Comparison of ENCODE assay signal across 10 mouse cellular contexts in genomic region chr1:45924516-45924915, GRCm38 (mm10). TPM values are rescaled to one million over a fixed set of nuclear protein-coding genes. Genes with fewer than 3 reads are reported as not detected.
DNase-seq lines count a peak whose midpoint lies in the region; ATAC-seq and TF ChIP-seq lines count a peak whose summit lies in the region.
"Had no signal": no experiment of that assay in that cellular context is flagged by ENCODE, and none has a peak within 500 bp of the region (broad histone marks: within the 10 kb centered on the region; RNA-seq: fewer than 3 reads in every experiment).

No protein-coding gene starts in this region.

- peak overlapping the region; percentile 94 for H3K4me2 ChIP-seq in embryonic facial prominence, embryonic 13.5 days
- H3K4me2 ChIP-seq in intestine, embryonic 14.5 days (ENCODE audit: low read length), result peak overlapping the region; percentile 94
- peak overlapping the region; percentile 72 for H3K4me2 ChIP-seq in midbrain, embryonic 14.5 days (ENCODE audit: low read length)

- no peaks in the 10 kb centered on the region for H3K9me3 ChIP-seq in embryonic facial prominence, embryonic 13.5 days
- no peaks in the 10 kb centered on the region for H3K9me3 ChIP-seq in embryonic facial prominence, embryonic 10.5 days
- H3K9me3 ChIP-seq in intestine, embryonic 14.5 days (ENCODE audit: control insufficient read depth, low read length), result no peaks in the 10 kb centered on the region
- no peaks in the 10 kb centered on the region for H3K9me3 ChIP-seq in midbrain, embryonic 14.5 days (ENCODE audit: control insufficient read depth, low read length)

- peak overlapping the region; percentile 70; the same call in 1 of the 2 replicates for H3K4me3 ChIP-seq in embryonic facial prominence, embryonic 13.5 days
- no peak overlapping the region; the same call in 1 of the 2 replicates for H3K4me3 ChIP-seq in embryonic facial prominence, embryonic 10.5 days
- peak overlapping the region; percentile 63 for H3K4me3 ChIP-seq in layer of hippocampus, adult 2 months
- peak overlapping the region; percentile 76 for H3K4me3 ChIP-seq in intestine, embryonic 14.5 days (ENCODE audit: low read depth, low read length)
- peak overlapping the region; percentile 54 for H3K4me3 ChIP-seq in midbrain, embryonic 14.5 days (replicated peaks; ENCODE audit: low read depth, low read length)

- no peak for TF ChIP-seq CTCF in layer of hippocampus, adult 2 months (conservative IDR thresholded peaks at IDR 0.05)

- H3K36me3 ChIP-seq in embryonic facial prominence, embryonic 13.5 days, result no peaks in the 10 kb centered on the region
- H3K36me3 ChIP-seq in embryonic facial prominence, embryonic 10.5 days (replicated peaks), result no peaks in the 10 kb centered on the region
- H3K36me3 ChIP-seq in intestine, embryonic 14.5 days (ENCODE audit: control insufficient read depth, insufficient read depth, low read length), result no peaks in the 10 kb centered on the region
- H3K36me3 ChIP-seq in midbrain, embryonic 14.5 days (ENCODE audit: control insufficient read depth, insufficient read depth, low read length), result no peaks in the 10 kb centered on the region

- peaks cover 5% of the 10 kb centered on the region for H3K4me1 ChIP-seq in embryonic facial prominence, embryonic 13.5 days
- peaks cover 9% of the 10 kb centered on the region for H3K4me1 ChIP-seq in embryonic facial prominence, embryonic 10.5 days
- 0 out of 2 replicates have a peak, but pooled peaks cover 8% of the 10 kb centered on the region for H3K4me1 ChIP-seq in intestine, embryonic 14.5 days (replicated peaks; ENCODE audit: control insufficient read depth, insufficient read depth, low read length)
- peaks cover 3% of the 10 kb centered on the region; the same call in 1 of the 2 replicates for H3K4me1 ChIP-seq in midbrain, embryonic 14.5 days (ENCODE audit: control insufficient read depth, insufficient read depth, low read length)

- no peak for DNase-seq in embryonic facial prominence, embryonic 10.5 days (ENCODE audit: low spot score)
- DNase-seq in layer of hippocampus, adult 2 months (ENCODE audit: low spot score in 2 of 2), result no peak
- DNase-seq in layer of hippocampus, postnatal 25 days (ENCODE audit: extremely low spot score in 1 of 2, low spot score in 1 of 2), result no peak
- DNase-seq in intestine, embryonic 14.5 days (ENCODE audit: low spot score), result no peak
- no peak for DNase-seq in midbrain, embryonic 14.5 days
- DNase-seq in adrenal gland, postnatal 4 days (ENCODE audit: low spot score in 2 of 2), result no peak
- DNase-seq in urinary bladder, postnatal 14 days (ENCODE audit: low spot score), result no peak

- no peak overlapping the region for H3K9ac ChIP-seq in embryonic facial prominence, embryonic 13.5 days
- peak overlapping the region; percentile 42; the same call in 1 of the 2 replicates for H3K9ac ChIP-seq in intestine, embryonic 14.5 days (ENCODE audit: low read length)
- H3K9ac ChIP-seq in midbrain, embryonic 14.5 days (replicated peaks; ENCODE audit: low read length), result no peak overlapping the region

- H3K27me3 ChIP-seq in embryonic facial prominence, embryonic 13.5 days, result peaks cover 21% of the 10 kb centered on the region
- H3K27me3 ChIP-seq in embryonic facial prominence, embryonic 10.5 days (replicated peaks; ENCODE audit: low read depth, poor library complexity, severe bottlenecking), result peaks cover 44% of the 10 kb centered on the region
- peaks cover 10% of the 10 kb centered on the region; the same call in 1 of the 2 replicates for H3K27me3 ChIP-seq in intestine, embryonic 14.5 days (replicated peaks; ENCODE audit: control insufficient read depth, insufficient read depth, low read length)
- H3K27me3 ChIP-seq in midbrain, embryonic 14.5 days (ENCODE audit: control insufficient read depth, insufficient read depth, low read length), result peaks cover 10% of the 10 kb centered on the region; the same call in 1 of the 2 replicates

- H3K27ac ChIP-seq in embryonic facial prominence, embryonic 13.5 days, result no peak overlapping the region
- no peak overlapping the region for H3K27ac ChIP-seq in embryonic facial prominence, embryonic 10.5 days (replicated peaks)
- H3K27ac ChIP-seq in layer of hippocampus, adult 2 months, result peak overlapping the region; percentile 86
- H3K27ac ChIP-seq in intestine, embryonic 14.5 days (ENCODE audit: low read depth), result no peak overlapping the region
- H3K27ac ChIP-seq in midbrain, embryonic 14.5 days (replicated peaks; ENCODE audit: low read depth, low read length), result no peak overlapping the region

- no peak for ATAC-seq in embryonic facial prominence, embryonic 13.5 days (ENCODE audit: insufficient number of reproducible peaks, insufficient read depth, low FRiP score, low TSS enrichment, low read depth)
- ATAC-seq in intestine, embryonic 14.5 days (replicated peaks; ENCODE audit: low FRiP score, low TSS enrichment, low read depth), result no peak
- no peak for ATAC-seq in midbrain, embryonic 14.5 days (ENCODE audit: low FRiP score, low TSS enrichment)
- ATAC-seq: inflammation-experienced regulatory T-cells, adult 6 months had no signal

- 69% methylated on average over 7 of the region's 7 CpGs for WGBS in embryonic facial prominence, embryonic 13.5 days
- WGBS in embryonic facial prominence, embryonic 10.5 days, result 70% methylated on average over 7 of the region's 7 CpGs
- 36% methylated on average over 7 of the region's 7 CpGs for WGBS in intestine, embryonic 14.5 days
- WGBS in midbrain, embryonic 14.5 days, result 74% methylated on average over 7 of the region's 7 CpGs

RNA-seq across cellular contexts. Expression of gene Slc40a1, which starts 1.8 kb away (rescaled TPM):
- 14.3 and 18.8 TPM in 2 replicates for polyA plus RNA-seq in embryonic facial prominence, embryonic 13.5 days (2015; fragmentation: Nextera tagmentation; extraction: Ambion mirVana)
- 8.2 and 8.7 TPM in 2 replicates for polyA plus RNA-seq in embryonic facial prominence, embryonic 10.5 days (2016; fragmentation: Nextera tagmentation; extraction: Ambion mirVana)
- 10 to 100 TPM in 1 of 2 experiments, 1 to 10 TPM in 1; 8.4 to 10.6 TPM for total RNA-seq in layer of hippocampus, adult 2 months (2021)
- 10 to 100 TPM; 10.3 to 12.1 TPM for total RNA-seq in layer of hippocampus, postnatal 25 days (2021)
- polyA plus RNA-seq in intestine, embryonic 14.5 days (2014; fragmentation: Nextera tagmentation; extraction: Ambion mirVana), result 109 and 120 TPM in 2 replicates
- polyA plus RNA-seq in midbrain, embryonic 14.5 days (2014; fragmentation: Nextera tagmentation; extraction: Ambion mirVana), result 20.8 and 37.1 TPM in 2 replicates
- total RNA-seq in adrenal gland, postnatal 4 days (2021), result 10 to 100 TPM; 39.3 to 53.1 TPM

RNA-seq across cellular contexts. Expression of gene Gm5269, which starts 34.4 kb away (rescaled TPM):
- polyA plus RNA-seq in embryonic facial prominence, embryonic 13.5 days (2015; fragmentation: Nextera tagmentation; extraction: Ambion mirVana), result not detected in 2 replicates
- polyA plus RNA-seq in embryonic facial prominence, embryonic 10.5 days (2016; fragmentation: Nextera tagmentation; extraction: Ambion mirVana), result not detected in 2 replicates
- total RNA-seq in layer of hippocampus, adult 2 months (2021), result not detected
- total RNA-seq in layer of hippocampus, postnatal 25 days (2021), result not detected
- polyA plus RNA-seq in intestine, embryonic 14.5 days (2014; fragmentation: Nextera tagmentation; extraction: Ambion mirVana), result not detected in 2 replicates
- polyA plus RNA-seq in midbrain, embryonic 14.5 days (2014; fragmentation: Nextera tagmentation; extraction: Ambion mirVana), result not detected in 2 replicates
- under 1 TPM in 1 of 2 experiments, not detected in 1; 0.42 TPM for total RNA-seq in adrenal gland, postnatal 4 days (2021)
- polyA plus RNA-seq: inflammation-experienced regulatory T-cells, adult 6 months; testis, adult 2 months had no signal
